Mouse (Mus musculus) forebrain, embryonic 14.5 days (tissue): Measurements from ENCODE around the gene Rnf19b. TPM values are rescaled to one million over a fixed set of nuclear protein-coding genes. Genes with fewer than 3 reads are reported as not detected.

Experiments used
- ATAC-seq: fragments of 200-750 bp; cut with Nextera tagmentation; 2 replicates; pipeline ENCODE4 v1.8.0; 2017; ENCODE audit warnings: mild to moderate bottlenecking, moderate library complexity
- DNase-seq: peaks from one replicate; pipeline ENCODE4 v3.0.0-alpha.2; 2015; ENCODE audit warnings: low spot score
- H3K27ac ChIP-seq: fragments of 300-500 bp; sonication (generic); 2 replicates; pipeline ENCODE4 v1.5.1; 2014; ENCODE audit warnings: low read depth, mild to moderate bottlenecking, control low read depth, low read length, moderate library complexity
- H3K27me3 ChIP-seq: fragments of 300-500 bp; sonication (generic); replicated peaks from 2 replicates; pipeline ENCODE4 v1.6.1; 2014; ENCODE audit warnings: low read length, control low read depth, mixed read lengths; ENCODE audit not compliant: control insufficient read depth, insufficient read depth
- H3K36me3 ChIP-seq: fragments of 300-500 bp; sonication (generic); 2 replicates; pipeline ENCODE4 v1.6.1; 2014; ENCODE audit warnings: low read length, control low read depth; ENCODE audit not compliant: control insufficient read depth, insufficient read depth
- H3K4me1 ChIP-seq: fragments of 300-500 bp; sonication (generic); 2 replicates; pipeline ENCODE4 v1.6.1; 2014; ENCODE audit warnings: antibody characterized with exemption, low read length, control low read depth; ENCODE audit not compliant: control insufficient read depth, insufficient read depth
- H3K4me2 ChIP-seq: fragments of 300-500 bp; sonication (generic); 2 replicates; pipeline ENCODE4 v1.6.1; 2014; ENCODE audit warnings: mild to moderate bottlenecking, control low read depth, low read length
- H3K4me3 ChIP-seq: fragments of 300-500 bp; sonication (generic); 2 replicates; pipeline ENCODE4 v1.5.1; 2014; ENCODE audit warnings: low read depth, low read length, control low read depth
- H3K9ac ChIP-seq: fragments of 300-500 bp; sonication (generic); 2 replicates; pipeline ENCODE4 v1.6.1; 2014; ENCODE audit warnings: mild to moderate bottlenecking, low read length, control low read depth, moderate library complexity
- H3K9me3 ChIP-seq: fragments of 300-500 bp; sonication (generic); replicated peaks from 2 replicates; pipeline ENCODE4 v1.6.1; 2016; ENCODE audit warnings: low read length, control low read depth, mixed read lengths; ENCODE audit not compliant: control insufficient read depth
- WGBS: fragments of 180-500 bp; shearing (Covaris S2); extraction: QIAGEN DNeasy Blood & Tissue Kit; methylation state at CpG from one replicate; pipeline ENCODE4 v1.1.7; 2014; 5-methylcytosine and 5-hydroxymethylcytosine counted together
- polyA plus RNA-seq: library from polyadenylated mRNA; unstranded; fragments of >200 nt; fragmentation: Nextera tagmentation; extraction: Ambion mirVana; gene quantifications from 2 replicates; pipeline ENCODE4 v1.2.1, GENCODE M21; 2014

The Rnf19b gene
- polyA plus RNA-seq, 1 experiment from 2014 or later = 20.1 TPM

- H3K27ac ChIP-seq = peak overlapping the region; percentile 90
- no peaks in the 10 kb centered on the region for H3K36me3 ChIP-seq
- no peaks in the 10 kb centered on the region for H3K9me3 ChIP-seq
- peak overlapping the region; percentile 74 for H3K9ac ChIP-seq
- H3K27me3 ChIP-seq = no peaks in the 10 kb centered on the region
- H3K4me3 ChIP-seq = peak overlapping the region; percentile 44
- peaks cover 6% of the 10 kb centered on the region for H3K4me1 ChIP-seq
- H3K4me2 ChIP-seq = peak overlapping the region; percentile 83
- 3% methylated on average over 23 of the region's 23 CpGs for WGBS
- ATAC-seq (peak; percentile 16; the same call in 1 of the 2 replicates), DNase-seq (peak; percentile 72)
Observed at GRCm38 (mm10) chr4:129049306-129050011, 8.6 kb upstream of the Rnf19b start.

- H3K27me3 ChIP-seq = no peaks in the 10 kb centered on the region
- 66% methylated on average over 4 of the region's 4 CpGs for WGBS
- H3K4me1 ChIP-seq = peaks cover 6% of the 10 kb centered on the region
- H3K9ac ChIP-seq = no peak overlapping the region
- no peak for DNase-seq
- H3K4me3 ChIP-seq = no peak overlapping the region
- no peak overlapping the region for H3K4me2 ChIP-seq
- H3K27ac ChIP-seq = no peak overlapping the region
- H3K9me3 ChIP-seq = no peaks in the 10 kb centered on the region
- H3K36me3 ChIP-seq = no peaks in the 10 kb centered on the region
- ATAC-seq = no peak
Observed at GRCm38 (mm10) chr4:129050365-129050764, 7.7 kb upstream of the Rnf19b start.

GRCm38 (mm10) chr4:129050901-129051417 is 7.1 kb upstream of the Rnf19b start:
- DNase-seq (no peak), ATAC-seq (no peak)
- no peak overlapping the region for H3K4me2 ChIP-seq
- H3K4me3 ChIP-seq = no peak overlapping the region
- H3K27ac ChIP-seq = no peak overlapping the region
- WGBS = 80% methylated on average over 6 of the region's 6 CpGs
- H3K9me3 ChIP-seq = no peaks in the 10 kb centered on the region
- H3K9ac ChIP-seq = no peak overlapping the region
- no peaks in the 10 kb centered on the region for H3K36me3 ChIP-seq
- H3K27me3 ChIP-seq = no peaks in the 10 kb centered on the region
- H3K4me1 ChIP-seq = peaks cover 6% of the 10 kb centered on the region

GRCm38 (mm10) chr4:129051461-129052183 is 6.4 kb upstream of the Rnf19b start:
- H3K9me3 ChIP-seq = no peaks in the 10 kb centered on the region
- no peaks in the 10 kb centered on the region for H3K36me3 ChIP-seq
- no peak overlapping the region for H3K4me2 ChIP-seq
- no peak overlapping the region for H3K9ac ChIP-seq
- H3K27ac ChIP-seq = no peak overlapping the region
- no peaks in the 10 kb centered on the region for H3K27me3 ChIP-seq
- ATAC-seq (no peak), DNase-seq (no peak)
- no peak overlapping the region for H3K4me3 ChIP-seq
- H3K4me1 ChIP-seq = peaks cover 6% of the 10 kb centered on the region
- 25% methylated on average over 11 of the region's 11 CpGs for WGBS

GRCm38 (mm10) chr4:129054757-129055156 is 3.3 kb upstream of the Rnf19b start:
- WGBS = 86% methylated on average over 12 of the region's 12 CpGs
- Histone ChIP-seq H3K4me3 (no peak overlapping the region), H3K27me3 (no peaks in the 10 kb centered on the region), H3K4me1 (peaks cover 7% of the 10 kb centered on the region), H3K9ac (no peak overlapping the region), H3K36me3 (no peaks in the 10 kb centered on the region), H3K4me2 (no peak overlapping the region), H3K9me3 (no peaks in the 10 kb centered on the region), H3K27ac (no peak overlapping the region)
- ATAC-seq = no peak
- no peak for DNase-seq

GRCm38 (mm10) chr4:129055562-129055961 is 2.5 kb upstream of the Rnf19b start:
- Histone ChIP-seq H3K4me3 (no peak overlapping the region), H3K27me3 (no peaks in the 10 kb centered on the region), H3K4me1 (peaks cover 6% of the 10 kb centered on the region), H3K9me3 (no peaks in the 10 kb centered on the region), H3K36me3 (no peaks in the 10 kb centered on the region), H3K9ac (no peak overlapping the region), H3K4me2 (no peak overlapping the region), H3K27ac (no peak overlapping the region)
- DNase-seq (no peak), ATAC-seq (no peak)
- WGBS = 89% methylated on average over 5 of the region's 5 CpGs

- 5% methylated on average over 38 of the region's 44 CpGs for WGBS
- H3K27ac ChIP-seq = peak overlapping the region; percentile 91
- H3K9ac ChIP-seq = peak overlapping the region; percentile 94
- peak; percentile 98 for DNase-seq
- ATAC-seq = peak; percentile 97
- peak overlapping the region; percentile 91 for H3K4me3 ChIP-seq
- H3K4me2 ChIP-seq = peak overlapping the region; percentile 100
- H3K9me3 ChIP-seq = no peaks in the 10 kb centered on the region
- no peaks in the 10 kb centered on the region for H3K36me3 ChIP-seq
- H3K27me3 ChIP-seq = no peaks in the 10 kb centered on the region
- peaks cover 6% of the 10 kb centered on the region for H3K4me1 ChIP-seq
Observed at GRCm38 (mm10) chr4:129057533-129058206, 401 bp upstream of the Rnf19b start.

GRCm38 (mm10) chr4:129059125-129059551 is 1.1 kb downstream of the Rnf19b start:
- Histone ChIP-seq H3K4me2 (peak overlapping the region; percentile 100), H3K27ac (no peak overlapping the region), H3K27me3 (no peaks in the 10 kb centered on the region), H3K9ac (peak overlapping the region; percentile 94), H3K4me1 (peaks cover 6% of the 10 kb centered on the region), H3K9me3 (no peaks in the 10 kb centered on the region), H3K36me3 (no peaks in the 10 kb centered on the region), H3K4me3 (peak overlapping the region; percentile 91)
- WGBS = 3% methylated on average over 13 of the region's 13 CpGs
- ATAC-seq (no peak), DNase-seq (peak; percentile 49)
